ENCODE assay signal across 8 mouse cellular contexts in genomic region chr14:61647881-61648684, GRCm38 (mm10). TPM values are rescaled to one million over a fixed set of nuclear protein-coding genes. Genes with fewer than 3 reads are reported as not detected.
DNase-seq lines count a peak whose midpoint lies in the region; ATAC-seq and TF ChIP-seq lines count a peak whose summit lies in the region.

No protein-coding gene starts in this region.

- no peaks in the 10 kb centered on the region for H3K27me3 ChIP-seq in CH12.LX (replicated peaks)
- no peaks in the 10 kb centered on the region for H3K27me3 ChIP-seq in heart, embryonic 16.5 days (ENCODE audit: control insufficient read depth, insufficient read depth, low read length)

- no peaks in the 10 kb centered on the region for H3K9me3 ChIP-seq in CH12.LX (replicated peaks; ENCODE audit: low read length)
- no peaks in the 10 kb centered on the region for H3K9me3 ChIP-seq in heart, embryonic 16.5 days (replicated peaks; ENCODE audit: control insufficient read depth, low read length)

- peaks cover 0 to 4% of the 10 kb centered on the region in 2 experiments; a peak in 2 of 4 replicates for H3K4me1 ChIP-seq in CH12.LX (ENCODE audit: control insufficient read depth in 1 of 2, insufficient read depth in 2 of 2)
- no peaks in the 10 kb centered on the region for H3K4me1 ChIP-seq in embryonic fibroblast, embryonic 13.5 days (ENCODE audit: control insufficient read depth, insufficient read depth, low read length)
- peaks cover 11% of the 10 kb centered on the region; the same call in 1 of the 2 replicates for H3K4me1 ChIP-seq in heart, embryonic 16.5 days (ENCODE audit: control insufficient read depth, insufficient read depth, low read length)

- peaks cover 26% of the 10 kb centered on the region for H3K79me2 ChIP-seq in CH12.LX (replicated peaks; ENCODE audit: control insufficient read depth, extremely low read depth, insufficient read depth, poor library complexity, severe bottlenecking)

- TF ChIP-seq EP300 in CH12.LX (IDR thresholded peaks at IDR 0.05; ENCODE audit: low read length): no peak

- H3K36me3 ChIP-seq in CH12.LX (replicated peaks in 1 of 2; ENCODE audit: control insufficient read depth in 1 of 2, insufficient read depth in 1 of 2, low read length in 1 of 2): no peaks in the 10 kb centered on the region
- H3K36me3 ChIP-seq in heart, embryonic 16.5 days (ENCODE audit: control insufficient read depth, insufficient read depth): no peaks in the 10 kb centered on the region

- TF ChIP-seq RAD21 in CH12.LX (IDR thresholded peaks at IDR 0.05; ENCODE audit: low read depth, low read length): no peak

- TF ChIP-seq CTCF in CH12.LX (conservative IDR thresholded peaks at IDR 0.05 in 1 of 2, IDR thresholded peaks at IDR 0.05 in 1 of 2; ENCODE audit: low read depth in 2 of 2, low read length in 2 of 2): no peak
- TF ChIP-seq CTCF in embryonic fibroblast, embryonic 13.5 days (IDR thresholded peaks at IDR 0.05; ENCODE audit: borderline replicate concordance, insufficient read depth, low read length): no peak

- under 1% methylated on average over 77 of the region's 95 CpGs for WGBS in heart, embryonic 16.5 days

- in situ Hi-C loops in CH12.LX (cut with MboI; ENCODE audit: low pct_ligation_motif_present, low pct_unique_long_range_greater_than_20kb, low sequenced_read_pairs): loop anchor here (5.0 kb wide), 1 partner anchor 34 kb away; no protein-coding TSS in a partner anchor

- dilution Hi-C loops in CH12.LX (cut with MboI; ENCODE audit: extremely low pct_ligation_motif_present, extremely low pct_unique_long_range_greater_than_20kb, low sequenced_read_pairs): no loop called here

- ATAC-seq in heart, embryonic 16.5 days (replicated peaks; ENCODE audit: extremely low read depth, insufficient read depth, low FRiP score): peak; percentile 72

- peak overlapping the region; percentile 99 for H3K9ac ChIP-seq in CH12.LX (ENCODE audit: insufficient read depth, low read depth)
- peak overlapping the region; percentile 99 for H3K9ac ChIP-seq in heart, embryonic 16.5 days (ENCODE audit: low read length)

- TF ChIP-seq POLR2A in CH12.LX (IDR thresholded peaks at IDR 0.05; ENCODE audit: low read depth, low read length): no peak
- no peak for TF ChIP-seq POLR2A in embryonic fibroblast, embryonic 13.5 days (IDR thresholded peaks at IDR 0.05; ENCODE audit: low read depth, low read length)

- H3K4me2 ChIP-seq in CH12.LX (ENCODE audit: insufficient read depth, low read depth, poor library complexity, severe bottlenecking): peak overlapping the region; percentile 91; the same call in 1 of the 2 replicates
- H3K4me2 ChIP-seq in heart, embryonic 16.5 days (ENCODE audit: low read depth, low read length): peak overlapping the region; percentile 95

- H3K4me3 ChIP-seq in CH12.LX (replicated peaks in 1 of 3; ENCODE audit: low read depth in 2 of 3, low read length in 2 of 3, poor library complexity in 1 of 3): peak overlapping the region; percentile 85 to 98 (median 86)
- H3K4me3 ChIP-seq in embryonic fibroblast, embryonic 13.5 days (ENCODE audit: insufficient read depth, low read length): peak overlapping the region; percentile 100
- peak overlapping the region; percentile 96 for H3K4me3 ChIP-seq in heart, embryonic 16.5 days (ENCODE audit: low read length)

- H3K27ac ChIP-seq in CH12.LX (ENCODE audit: insufficient read depth, low read depth): peak overlapping the region; percentile 95
- peak overlapping the region; percentile 91 for H3K27ac ChIP-seq in embryonic fibroblast, embryonic 13.5 days (ENCODE audit: insufficient read depth, low read length)
- peak overlapping the region; percentile 98 for H3K27ac ChIP-seq in heart, embryonic 16.5 days (ENCODE audit: low read length)

- DNase-seq in CH12.LX (ENCODE audit: extremely low read depth): peak; percentile 45
- peak; percentile 58 to 76 for DNase-seq in adrenal gland, postnatal 36 days
- peak; percentile 58 to 77 for DNase-seq in kidney, postnatal 25 days
- peak; percentile 62 for DNase-seq in lung, postnatal 14 days
- peak; percentile 48 for DNase-seq in ovary, postnatal 36 days (ENCODE audit: low spot score)
- DNase-seq in urinary bladder, adult 18-20 months (ENCODE audit: low spot score in 2 of 2): peak; percentile 10 to 41

TF ChIP-seq in CH12.LX, 34 proteins besides CTCF, POLR2A, EP300 and RAD21:
- TF ChIP-seq RCOR1 (conservative IDR thresholded peaks at IDR 0.05; ENCODE audit: low read depth, low read length): no peak
- no peak for TF ChIP-seq ZKSCAN1 (IDR thresholded peaks at IDR 0.05; ENCODE audit: borderline replicate concordance, low read depth, low read length)
- peak; percentile 95 for TF ChIP-seq UBTF (IDR thresholded peaks at IDR 0.05; ENCODE audit: low read depth, low read length)

RNA-seq across cellular contexts. Expression of gene Kcnrg, which starts 40.8 kb away (rescaled TPM):
- total RNA-seq in CH12.LX (2012; rRNA removed) (not detected in 2 replicates), CH12.LX (2014; rRNA removed) (0.12 and 0.26 TPM in 2 replicates)
- 0.13 TPM in 1 of 2 replicates, not detected in the other for polyA plus RNA-seq in CH12.LX (2012; ENCODE audit: insufficient read length, low read depth)
- under 1 TPM; 0.17 to 0.20 TPM for total RNA-seq in adrenal gland, postnatal 36 days (2021)
- polyA plus RNA-seq in embryonic fibroblast, embryonic 13.5 days (2011; ENCODE audit: insufficient read length, low read depth, missing spikeins): 0.39 TPM in 1 of 2 replicates, not detected in the other
- polyA plus RNA-seq in heart, embryonic 16.5 days (2015; fragmentation: Nextera tagmentation; extraction: Ambion mirVana): 0.50 and 0.87 TPM in 2 replicates

RNA-seq across cellular contexts. Expression of gene Trim13, which starts 50.0 kb away (rescaled TPM):
- total RNA-seq in CH12.LX (2012; rRNA removed): 3.2 and 3.9 TPM in 2 replicates
- total RNA-seq in CH12.LX (2014; rRNA removed): 7.9 and 11.3 TPM in 2 replicates
- 5.7 and 7.5 TPM in 2 replicates for polyA plus RNA-seq in CH12.LX (2012; ENCODE audit: insufficient read length, low read depth)
- total RNA-seq in adrenal gland, postnatal 36 days (2021): 1 to 10 TPM; 5.3 to 7.0 TPM
- 15.3 and 15.4 TPM in 2 replicates for polyA plus RNA-seq in embryonic fibroblast, embryonic 13.5 days (2011; ENCODE audit: insufficient read length, low read depth, missing spikeins)
- polyA plus RNA-seq in heart, embryonic 16.5 days (2015; fragmentation: Nextera tagmentation; extraction: Ambion mirVana): 13.0 and 15.2 TPM in 2 replicates

Comparison
In these comparisons a context has a peak if more than half of its experiments do, and no peak if none do; other contexts are left out.
1. Peak in every context shown above with its lines: DNase-seq, ATAC-seq, H3K4me3 ChIP-seq and H3K27ac ChIP-seq.